Mouse (Mus musculus): ENCODE results near the gene Auts2. TPM values are rescaled to one million over a fixed set of nuclear protein-coding genes. Genes with fewer than 3 reads are reported as not detected.
A peak's percentile ranks its signal among the peaks of the same experiment; 100 is the strongest.

Gene Auts2
- polyA plus RNA-seq, 1 experiment from 2014 or later = 4.4 TPM

DNA sequence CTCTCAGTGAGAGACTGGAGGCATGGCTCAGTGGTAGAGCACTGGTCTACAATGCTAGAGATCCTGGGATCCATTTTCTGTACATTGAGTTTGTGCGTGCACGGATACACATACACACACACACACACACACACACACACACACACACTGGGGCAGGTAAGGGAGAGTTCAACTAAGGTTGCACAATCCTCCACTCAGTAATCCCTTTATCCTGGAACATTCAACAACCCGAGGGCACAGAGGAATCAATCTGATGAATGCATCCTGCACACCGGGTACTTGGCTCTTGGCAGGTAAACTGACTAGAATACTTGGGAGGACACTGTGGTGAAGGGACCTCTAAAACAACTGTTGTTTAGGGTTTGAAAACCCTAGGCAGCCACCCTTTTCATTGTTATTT lies 1033.8 kb downstream of the Auts2 start:
- no peak overlapping the region for H3K9ac ChIP-seq (replicated peaks; ENCODE audit: low read depth)
- H3K4me2 ChIP-seq (replicated peaks; ENCODE audit: low read depth, low read length) = no peak overlapping the region
- H3K36me3 ChIP-seq (ENCODE audit: insufficient read depth, low read length) = no peaks in the 10 kb centered on the region
- 78% methylated on average over 4 of the region's 4 CpGs for WGBS
- TF ChIP-seq CTCF (IDR thresholded peaks at IDR 0.05) = no peak
- TF ChIP-seq EP300 (IDR thresholded peaks at IDR 0.05) = no peak
- no peak overlapping the region for H3K4me3 ChIP-seq (ENCODE audit: low read depth, low read length)
- ATAC-seq (no peak), DNase-seq (ENCODE audit: low spot score) (no peak)
- H3K4me1 ChIP-seq (ENCODE audit: insufficient read depth, low read depth, low read length) = no peaks in the 10 kb centered on the region
- H3K27ac ChIP-seq (ENCODE audit: low read length) = no peak overlapping the region
- no peaks in the 10 kb centered on the region for H3K9me3 ChIP-seq (ENCODE audit: low read length)
- no peaks in the 10 kb centered on the region for H3K27me3 ChIP-seq (replicated peaks; ENCODE audit: insufficient read depth, low read length)

DNA sequence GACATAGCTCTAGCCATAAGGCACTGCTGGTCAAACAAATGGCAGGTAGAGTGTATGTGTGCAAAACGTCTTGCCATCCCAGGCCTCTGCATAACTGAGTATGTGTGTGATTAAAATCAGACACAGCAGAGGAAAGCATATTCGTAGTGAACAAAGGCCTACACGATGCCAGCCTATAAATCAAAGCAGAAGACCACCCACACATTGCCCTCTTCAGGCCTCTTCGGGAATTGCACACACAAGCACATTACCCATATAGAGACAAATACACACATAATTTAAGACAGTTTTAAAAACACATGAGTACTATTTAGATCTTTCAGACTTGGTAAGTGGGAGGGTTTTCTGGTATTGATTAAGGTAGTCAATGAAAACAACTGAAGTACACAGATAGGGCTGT lies 1044.3 kb downstream of the Auts2 start:
- H3K36me3 ChIP-seq (ENCODE audit: insufficient read depth, low read length) = no peaks in the 10 kb centered on the region
- no peak overlapping the region for H3K9ac ChIP-seq (replicated peaks; ENCODE audit: low read depth)
- H3K4me2 ChIP-seq (replicated peaks; ENCODE audit: low read depth, low read length) = no peak overlapping the region
- no peaks in the 10 kb centered on the region for H3K9me3 ChIP-seq (ENCODE audit: low read length)
- no peaks in the 10 kb centered on the region for H3K4me1 ChIP-seq (ENCODE audit: insufficient read depth, low read depth, low read length)
- no peaks in the 10 kb centered on the region for H3K27me3 ChIP-seq (replicated peaks; ENCODE audit: insufficient read depth, low read length)
- peak; percentile 5; the same call in 1 of the 2 replicates for TF ChIP-seq CTCF (IDR thresholded peaks at IDR 0.05)
- TF ChIP-seq EP300 (IDR thresholded peaks at IDR 0.05) = no peak
- DNase-seq (ENCODE audit: low spot score) (no peak), ATAC-seq (no peak)
- WGBS = 92% methylated on average over 4 of the region's 4 CpGs
- H3K27ac ChIP-seq (ENCODE audit: low read length) = no peak overlapping the region
- no peak overlapping the region for H3K4me3 ChIP-seq (ENCODE audit: low read depth, low read length)

DNA sequence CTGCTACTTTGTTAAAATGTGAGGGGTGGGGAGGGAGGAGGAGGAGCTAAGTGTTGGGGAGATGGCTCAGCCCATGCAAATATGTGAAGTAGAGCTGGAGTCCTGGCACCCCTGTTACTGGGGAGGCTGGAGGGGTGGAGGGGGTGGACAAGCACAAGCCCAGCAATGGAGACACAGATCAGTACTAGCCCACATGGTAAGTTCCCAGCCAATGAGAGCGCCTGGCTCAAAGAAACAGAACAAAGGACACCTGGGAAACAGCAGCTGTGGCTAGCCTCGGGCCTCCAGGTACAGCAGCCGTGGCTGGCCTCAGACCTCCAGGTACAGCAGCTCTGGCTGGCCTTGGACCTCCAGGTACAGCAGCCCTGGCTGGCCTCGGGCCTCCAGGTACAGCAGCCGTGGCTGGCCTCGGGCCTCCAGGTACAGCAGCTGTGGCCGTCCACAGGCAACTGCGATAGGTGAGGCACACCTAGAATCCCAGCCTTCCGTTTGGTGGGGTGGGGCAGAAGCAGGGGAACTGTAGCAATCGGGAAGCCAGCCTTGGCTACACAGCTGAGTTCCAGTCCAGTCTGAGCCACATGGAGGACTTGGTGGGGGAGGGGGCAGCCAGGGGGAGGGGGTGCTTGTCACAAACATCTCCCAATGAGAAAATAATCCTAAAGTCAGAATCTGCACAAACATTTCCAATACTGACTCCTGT lies 1046.5 kb downstream of the Auts2 start:
- no peak overlapping the region for H3K4me2 ChIP-seq (replicated peaks; ENCODE audit: low read depth, low read length)
- no peak for DNase-seq (ENCODE audit: low spot score)
- no peaks in the 10 kb centered on the region for H3K36me3 ChIP-seq (ENCODE audit: insufficient read depth, low read length)
- no peak for TF ChIP-seq CTCF (IDR thresholded peaks at IDR 0.05)
- TF ChIP-seq EP300 (IDR thresholded peaks at IDR 0.05) = no peak
- H3K4me3 ChIP-seq (ENCODE audit: low read depth, low read length) = no peak overlapping the region
- H3K4me1 ChIP-seq (ENCODE audit: insufficient read depth, low read depth, low read length) = no peaks in the 10 kb centered on the region
- 85% methylated on average over 10 of the region's 10 CpGs for WGBS
- no peaks in the 10 kb centered on the region for H3K27me3 ChIP-seq (replicated peaks; ENCODE audit: insufficient read depth, low read length)
- H3K9ac ChIP-seq (replicated peaks; ENCODE audit: low read depth) = no peak overlapping the region
- no peak overlapping the region for H3K27ac ChIP-seq (ENCODE audit: low read length)
- no peaks in the 10 kb centered on the region for H3K9me3 ChIP-seq (ENCODE audit: low read length)
- no peak for ATAC-seq

DNA sequence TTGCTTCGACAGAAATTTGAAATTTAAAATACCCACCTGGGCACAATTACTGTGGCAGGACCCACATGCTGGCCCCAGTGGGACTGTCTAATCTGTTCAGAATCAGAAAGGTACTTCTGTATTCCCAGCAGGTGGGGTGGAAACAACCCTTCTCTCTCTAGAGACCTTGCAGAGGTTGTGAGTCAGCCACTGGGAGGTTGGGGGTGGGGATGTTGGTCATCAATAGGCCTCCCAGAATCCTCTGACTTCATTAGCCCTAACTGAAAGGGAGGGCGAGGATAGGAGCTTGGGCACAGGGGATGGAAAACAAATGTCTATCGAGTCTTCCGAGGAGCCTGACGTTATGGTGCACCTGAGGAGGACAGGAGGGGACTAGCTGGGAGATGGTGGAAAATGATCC lies 1048.6 kb downstream of the Auts2 start:
- TF ChIP-seq CTCF (IDR thresholded peaks at IDR 0.05) (no peak), EP300 (IDR thresholded peaks at IDR 0.05) (no peak)
- WGBS = 83% methylated on average over 5 of the region's 5 CpGs
- ATAC-seq = no peak

DNA sequence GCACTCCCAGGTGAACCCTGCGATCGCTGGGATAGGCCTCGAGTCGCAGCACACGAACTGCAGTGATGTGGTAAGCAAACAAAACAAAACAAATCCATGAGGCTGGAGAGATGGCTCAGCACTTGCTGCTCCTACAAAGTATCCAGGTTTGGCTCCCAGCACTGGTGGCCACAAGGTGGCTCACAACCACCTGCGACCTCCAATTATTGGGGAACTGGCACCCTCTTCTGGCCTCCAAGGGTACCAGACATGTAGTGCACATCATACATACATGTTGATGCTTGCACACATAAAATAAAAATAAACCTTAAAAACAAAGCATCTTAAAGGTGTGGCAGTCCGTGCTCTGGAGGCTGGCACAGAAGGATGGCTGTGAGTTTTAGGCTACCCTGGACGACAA lies 1050.6 kb downstream of the Auts2 start:
- H3K9me3 ChIP-seq (ENCODE audit: low read length) = no peaks in the 10 kb centered on the region
- DNase-seq (ENCODE audit: low spot score) (no peak), ATAC-seq (no peak)
- 70% methylated on average over 8 of the region's 8 CpGs for WGBS
- H3K9ac ChIP-seq (replicated peaks; ENCODE audit: low read depth) = no peak overlapping the region
- H3K4me3 ChIP-seq (ENCODE audit: low read depth, low read length) = no peak overlapping the region
- H3K4me2 ChIP-seq (replicated peaks; ENCODE audit: low read depth, low read length) = no peak overlapping the region
- H3K4me1 ChIP-seq (ENCODE audit: insufficient read depth, low read depth, low read length) = no peaks in the 10 kb centered on the region
- no peak overlapping the region for H3K27ac ChIP-seq (ENCODE audit: low read length)
- no peaks in the 10 kb centered on the region for H3K27me3 ChIP-seq (replicated peaks; ENCODE audit: insufficient read depth, low read length)
- TF ChIP-seq CTCF (IDR thresholded peaks at IDR 0.05) (peak; percentile 54), EP300 (IDR thresholded peaks at IDR 0.05) (no peak)
- H3K36me3 ChIP-seq (ENCODE audit: insufficient read depth, low read length) = no peaks in the 10 kb centered on the region

More for the DNA sequence above, 1048.6 kb downstream of the Auts2 start:
- Histone ChIP-seq H3K9me3 (ENCODE audit: low read length) (no peaks in the 10 kb centered on the region), H3K36me3 (ENCODE audit: insufficient read depth, low read length) (no peaks in the 10 kb centered on the region), H3K27me3 (replicated peaks; ENCODE audit: insufficient read depth, low read length) (no peaks in the 10 kb centered on the region), H3K4me3 (ENCODE audit: low read depth, low read length) (no peak overlapping the region), H3K4me2 (replicated peaks; ENCODE audit: low read depth, low read length) (no peak overlapping the region), H3K4me1 (ENCODE audit: insufficient read depth, low read depth, low read length) (no peaks in the 10 kb centered on the region), H3K9ac (replicated peaks; ENCODE audit: low read depth) (no peak overlapping the region), H3K27ac (ENCODE audit: low read length) (no peak overlapping the region)
- DNase-seq (ENCODE audit: low spot score) = no peak

DNA sequence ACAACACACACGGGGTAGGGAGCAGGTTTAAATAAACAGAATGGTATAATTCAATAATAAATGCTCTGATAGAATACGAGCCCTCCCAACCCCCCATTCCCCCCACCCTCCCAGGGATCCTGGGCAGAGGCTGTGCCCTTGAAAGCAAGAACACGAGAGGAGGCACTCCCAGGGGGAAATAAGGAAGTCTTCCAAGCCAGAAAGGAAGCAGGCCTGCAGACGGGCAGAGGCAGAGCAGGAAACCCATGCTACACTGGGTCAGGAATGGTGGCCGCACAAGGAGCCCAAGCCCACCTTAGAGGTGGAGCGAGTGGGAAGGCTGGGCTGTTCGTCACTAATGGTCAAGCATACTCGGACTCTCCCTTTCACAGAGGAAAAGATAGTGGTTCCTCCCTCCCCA lies 1051.3 kb downstream of the Auts2 start:
- Histone ChIP-seq H3K36me3 (ENCODE audit: insufficient read depth, low read length) (no peaks in the 10 kb centered on the region), H3K4me3 (ENCODE audit: low read depth, low read length) (no peak overlapping the region), H3K9ac (replicated peaks; ENCODE audit: low read depth) (no peak overlapping the region), H3K27ac (ENCODE audit: low read length) (no peak overlapping the region), H3K9me3 (ENCODE audit: low read length) (no peaks in the 10 kb centered on the region), H3K4me2 (replicated peaks; ENCODE audit: low read depth, low read length) (no peak overlapping the region), H3K27me3 (replicated peaks; ENCODE audit: insufficient read depth, low read length) (no peaks in the 10 kb centered on the region), H3K4me1 (ENCODE audit: insufficient read depth, low read depth, low read length) (no peaks in the 10 kb centered on the region)
- TF ChIP-seq CTCF (IDR thresholded peaks at IDR 0.05) = no peak
- TF ChIP-seq EP300 (IDR thresholded peaks at IDR 0.05) = no peak
- DNase-seq (ENCODE audit: low spot score) (no peak), ATAC-seq (no peak)
- WGBS = 59% methylated on average over 8 of the region's 8 CpGs

Data from lung, postnatal 0 days (tissue).